Mouse (Mus musculus): ENCODE data around the gene Dnah8. TPM values are rescaled to one million over a fixed set of nuclear protein-coding genes. Genes with fewer than 3 reads are reported as not detected.

Gene Dnah8
- polyA plus RNA-seq, 1 experiment from 2014 or later: 1.5 TPM

DNA sequence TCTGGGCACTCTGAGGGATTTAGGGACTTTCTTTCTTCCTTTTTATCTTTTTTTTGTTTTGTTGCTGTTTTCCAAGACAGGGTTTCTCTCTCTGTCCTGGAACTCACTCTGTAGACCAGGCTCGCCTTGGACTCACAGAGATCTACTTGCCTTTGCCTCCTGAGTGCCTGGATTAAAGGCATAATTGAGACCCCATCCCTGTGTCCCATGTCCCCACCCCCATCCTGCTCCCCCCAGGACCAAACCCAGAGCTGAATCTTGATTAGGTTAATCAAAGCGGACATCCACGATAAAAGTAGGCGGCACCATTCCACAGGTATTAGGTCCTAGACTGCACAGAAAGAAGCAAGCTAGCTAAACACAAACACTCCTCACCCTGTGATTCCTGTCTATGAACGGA is 19.2 kb upstream of the Dnah8 start:
- H3K27me3 ChIP-seq (ENCODE audit: control insufficient read depth, insufficient read depth, low read length): no peaks in the 10 kb centered on the region
- no peak overlapping the region for H3K4me3 ChIP-seq (ENCODE audit: low read depth, low read length)
- no peak overlapping the region for H3K27ac ChIP-seq (replicated peaks; ENCODE audit: low read depth, low read length)
- H3K4me2 ChIP-seq (ENCODE audit: low read depth, low read length): no peak overlapping the region
- no peak overlapping the region for H3K9ac ChIP-seq (replicated peaks; ENCODE audit: low read length)
- H3K9me3 ChIP-seq (replicated peaks; ENCODE audit: control insufficient read depth, low read length): no peaks in the 10 kb centered on the region
- no peak for ATAC-seq (replicated peaks; ENCODE audit: insufficient number of reproducible peaks, low FRiP score, low TSS enrichment, low read depth)
- DNase-seq (ENCODE audit: low spot score): no peak
- WGBS: 74% methylated on average over 5 of the region's 5 CpGs
- H3K36me3 ChIP-seq (replicated peaks; ENCODE audit: control insufficient read depth, insufficient read depth, low read depth, low read length): no peaks in the 10 kb centered on the region; the same call in 1 of the 2 replicates
- no peaks in the 10 kb centered on the region; the same call in 1 of the 2 replicates for H3K4me1 ChIP-seq (ENCODE audit: control insufficient read depth, insufficient read depth, low read length)

DNA sequence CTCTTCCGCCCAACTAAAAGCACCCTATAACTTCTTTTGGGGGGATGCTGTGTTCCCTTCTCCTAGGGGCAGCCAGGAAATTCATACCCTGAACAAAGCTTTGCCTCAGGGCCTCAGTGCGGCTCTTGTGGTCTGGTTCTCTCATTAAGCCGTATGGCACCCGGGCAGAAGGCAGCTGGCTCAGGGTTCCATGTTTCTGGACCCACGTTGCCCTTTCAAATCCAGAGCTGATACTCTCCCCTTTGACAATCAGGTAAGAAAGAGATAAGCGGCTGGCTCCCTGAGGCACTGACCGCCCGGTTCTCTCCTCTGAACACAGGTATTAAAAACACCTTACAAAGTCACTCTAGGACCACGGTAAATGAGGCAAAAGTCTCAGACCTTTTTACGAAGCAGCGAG is 17.9 kb upstream of the Dnah8 start:
- H3K4me2 ChIP-seq (ENCODE audit: low read depth, low read length): no peak overlapping the region
- no peak overlapping the region for H3K4me3 ChIP-seq (ENCODE audit: low read depth, low read length)
- H3K27ac ChIP-seq (replicated peaks; ENCODE audit: low read depth, low read length): no peak overlapping the region
- no peak for ATAC-seq (replicated peaks; ENCODE audit: insufficient number of reproducible peaks, low FRiP score, low TSS enrichment, low read depth)
- WGBS: 90% methylated on average over 11 of the region's 11 CpGs
- no peaks in the 10 kb centered on the region; the same call in 1 of the 2 replicates for H3K36me3 ChIP-seq (replicated peaks; ENCODE audit: control insufficient read depth, insufficient read depth, low read depth, low read length)
- no peaks in the 10 kb centered on the region for H3K9me3 ChIP-seq (replicated peaks; ENCODE audit: control insufficient read depth, low read length)
- no peaks in the 10 kb centered on the region for H3K27me3 ChIP-seq (ENCODE audit: control insufficient read depth, insufficient read depth, low read length)
- H3K9ac ChIP-seq (replicated peaks; ENCODE audit: low read length): no peak overlapping the region
- no peak for DNase-seq (ENCODE audit: low spot score)
- H3K4me1 ChIP-seq (ENCODE audit: control insufficient read depth, insufficient read depth, low read length): no peaks in the 10 kb centered on the region; the same call in 1 of the 2 replicates

DNA sequence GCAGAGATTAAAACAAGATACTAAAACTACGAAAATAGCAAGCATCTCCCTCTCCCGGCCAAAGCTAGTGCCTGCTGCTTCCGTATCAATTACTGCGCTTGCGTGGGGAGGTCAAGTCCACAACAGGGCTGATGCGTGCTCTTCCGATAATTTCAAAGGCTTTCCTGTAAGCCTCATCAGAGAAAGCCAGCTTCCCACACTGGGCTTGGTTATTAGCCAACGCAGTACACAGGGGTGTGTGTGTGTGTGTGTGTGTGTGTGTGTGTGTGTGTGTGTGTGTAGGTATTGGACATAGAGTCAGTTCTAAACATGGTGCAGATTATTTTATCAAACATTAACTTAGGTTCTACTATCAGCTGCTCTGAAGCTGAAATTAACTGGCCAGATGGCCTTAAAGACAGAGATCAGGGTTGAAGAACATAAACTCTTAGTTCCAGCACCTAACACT is 17.5 kb upstream of the Dnah8 start:
- 89% methylated on average over 8 of the region's 8 CpGs for WGBS
- DNase-seq (ENCODE audit: low spot score) (no peak), ATAC-seq (replicated peaks; ENCODE audit: insufficient number of reproducible peaks, low FRiP score, low TSS enrichment, low read depth) (no peak)
- Histone ChIP-seq H3K36me3 (replicated peaks; ENCODE audit: control insufficient read depth, insufficient read depth, low read depth, low read length) (no peaks in the 10 kb centered on the region; the same call in 1 of the 2 replicates), H3K4me3 (ENCODE audit: low read depth, low read length) (no peak overlapping the region), H3K9me3 (replicated peaks; ENCODE audit: control insufficient read depth, low read length) (no peaks in the 10 kb centered on the region), H3K27ac (replicated peaks; ENCODE audit: low read depth, low read length) (no peak overlapping the region), H3K4me1 (ENCODE audit: control insufficient read depth, insufficient read depth, low read length) (no peaks in the 10 kb centered on the region; the same call in 1 of the 2 replicates), H3K9ac (replicated peaks; ENCODE audit: low read length) (no peak overlapping the region), H3K4me2 (ENCODE audit: low read depth, low read length) (no peak overlapping the region), H3K27me3 (ENCODE audit: control insufficient read depth, insufficient read depth, low read length) (no peaks in the 10 kb centered on the region)

- H3K4me2 ChIP-seq (ENCODE audit: low read depth, low read length): no peak overlapping the region
- no peak for DNase-seq (ENCODE audit: low spot score)
- H3K4me3 ChIP-seq (ENCODE audit: low read depth, low read length): no peak overlapping the region
- H3K9ac ChIP-seq (replicated peaks; ENCODE audit: low read length): no peak overlapping the region
- H3K9me3 ChIP-seq (replicated peaks; ENCODE audit: control insufficient read depth, low read length): no peaks in the 10 kb centered on the region
- H3K27me3 ChIP-seq (ENCODE audit: control insufficient read depth, insufficient read depth, low read length): no peaks in the 10 kb centered on the region
- no peak overlapping the region for H3K27ac ChIP-seq (replicated peaks; ENCODE audit: low read depth, low read length)
- H3K4me1 ChIP-seq (ENCODE audit: control insufficient read depth, insufficient read depth, low read length): no peaks in the 10 kb centered on the region; the same call in 1 of the 2 replicates
- 85% methylated on average over 7 of the region's 7 CpGs for whole genome bisulfite sequencing
- ATAC-seq (replicated peaks; ENCODE audit: insufficient number of reproducible peaks, low FRiP score, low TSS enrichment, low read depth): no peak
- no peaks in the 10 kb centered on the region for H3K36me3 ChIP-seq (replicated peaks; ENCODE audit: control insufficient read depth, insufficient read depth, low read depth, low read length)
Measured at GRCm38 (mm10) chr17:30607330-30607729, 16.8 kb upstream of the Dnah8 start.

DNA sequence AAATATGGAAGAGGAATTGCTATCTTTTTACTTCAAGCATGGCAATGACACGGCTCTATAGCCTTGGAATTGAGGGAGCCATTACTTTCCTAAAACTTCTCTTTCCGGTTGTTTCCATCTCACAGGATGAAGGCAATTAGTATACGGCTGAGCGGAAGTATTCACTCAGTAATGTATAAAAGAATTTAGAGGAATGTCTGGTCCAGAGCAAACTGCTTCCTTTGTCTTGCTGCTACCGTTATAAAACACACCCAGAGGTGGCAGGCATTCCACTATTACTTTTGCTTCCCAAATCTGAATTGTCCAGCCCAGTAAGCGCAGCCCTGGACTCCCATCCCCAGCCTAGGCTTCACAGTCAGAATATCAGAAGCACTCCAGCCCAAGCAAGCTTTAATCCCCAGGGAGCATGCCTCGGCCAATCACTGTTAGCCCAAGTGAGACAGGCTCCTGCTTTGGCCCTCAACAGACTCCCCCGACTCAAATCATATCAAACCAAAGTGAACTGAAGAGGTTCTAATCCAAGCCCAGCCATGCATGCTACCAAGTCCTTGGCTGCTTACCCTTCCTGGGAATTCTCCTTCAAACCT is 16.2 kb upstream of the Dnah8 start:
- no peak for DNase-seq (ENCODE audit: low spot score)

GRCm38 (mm10) chr17:30609305-30609979 is 14.7 kb upstream of the Dnah8 start:
- H3K4me3 ChIP-seq (ENCODE audit: low read depth, low read length): no peak overlapping the region
- DNase-seq (ENCODE audit: low spot score) (no peak), ATAC-seq (replicated peaks; ENCODE audit: insufficient number of reproducible peaks, low FRiP score, low TSS enrichment, low read depth) (no peak)
- 93% methylated on average over 16 of the region's 16 CpGs for WGBS
- H3K27ac ChIP-seq (replicated peaks; ENCODE audit: low read depth, low read length): no peak overlapping the region
- no peak overlapping the region for H3K4me2 ChIP-seq (ENCODE audit: low read depth, low read length)
- no peaks in the 10 kb centered on the region for H3K9me3 ChIP-seq (replicated peaks; ENCODE audit: control insufficient read depth, low read length)
- H3K27me3 ChIP-seq (ENCODE audit: control insufficient read depth, insufficient read depth, low read length): no peaks in the 10 kb centered on the region
- H3K36me3 ChIP-seq (replicated peaks; ENCODE audit: control insufficient read depth, insufficient read depth, low read depth, low read length): no peaks in the 10 kb centered on the region
- H3K9ac ChIP-seq (replicated peaks; ENCODE audit: low read length): no peak overlapping the region
- no peaks in the 10 kb centered on the region; the same call in 1 of the 2 replicates for H3K4me1 ChIP-seq (ENCODE audit: control insufficient read depth, insufficient read depth, low read length)

More for the DNA sequence above, 16.2 kb upstream of the Dnah8 start:
- Histone ChIP-seq H3K4me1 (ENCODE audit: control insufficient read depth, insufficient read depth, low read length) (no peaks in the 10 kb centered on the region; the same call in 1 of the 2 replicates), H3K9ac (replicated peaks; ENCODE audit: low read length) (no peak overlapping the region), H3K27me3 (ENCODE audit: control insufficient read depth, insufficient read depth, low read length) (no peaks in the 10 kb centered on the region), H3K27ac (replicated peaks; ENCODE audit: low read depth, low read length) (no peak overlapping the region), H3K36me3 (replicated peaks; ENCODE audit: control insufficient read depth, insufficient read depth, low read depth, low read length) (no peaks in the 10 kb centered on the region), H3K4me3 (ENCODE audit: low read depth, low read length) (no peak overlapping the region), H3K9me3 (replicated peaks; ENCODE audit: control insufficient read depth, low read length) (no peaks in the 10 kb centered on the region), H3K4me2 (ENCODE audit: low read depth, low read length) (no peak overlapping the region)
- no peak for ATAC-seq (replicated peaks; ENCODE audit: insufficient number of reproducible peaks, low FRiP score, low TSS enrichment, low read depth)
- 61% methylated on average over 8 of the region's 8 CpGs for WGBS

- 98% methylated on average over 5 of the region's 5 CpGs for WGBS
- no peaks in the 10 kb centered on the region for H3K36me3 ChIP-seq (replicated peaks; ENCODE audit: control insufficient read depth, insufficient read depth, low read depth, low read length)
- no peak overlapping the region for H3K4me2 ChIP-seq (ENCODE audit: low read depth, low read length)
- no peak overlapping the region for H3K9ac ChIP-seq (replicated peaks; ENCODE audit: low read length)
- no peaks in the 10 kb centered on the region; the same call in 1 of the 2 replicates for H3K4me1 ChIP-seq (ENCODE audit: control insufficient read depth, insufficient read depth, low read length)
- no peak overlapping the region for H3K4me3 ChIP-seq (ENCODE audit: low read depth, low read length)
- H3K9me3 ChIP-seq (replicated peaks; ENCODE audit: control insufficient read depth, low read length): no peaks in the 10 kb centered on the region
- DNase-seq (ENCODE audit: low spot score) (no peak), ATAC-seq (replicated peaks; ENCODE audit: insufficient number of reproducible peaks, low FRiP score, low TSS enrichment, low read depth) (no peak)
- H3K27me3 ChIP-seq (ENCODE audit: control insufficient read depth, insufficient read depth, low read length): no peaks in the 10 kb centered on the region
- no peak overlapping the region for H3K27ac ChIP-seq (replicated peaks; ENCODE audit: low read depth, low read length)
Measured at GRCm38 (mm10) chr17:30609980-30610307, 14.2 kb upstream of the Dnah8 start.

- no peak for DNase-seq (ENCODE audit: low spot score)
- Histone ChIP-seq H3K9ac (replicated peaks; ENCODE audit: low read length) (no peak overlapping the region), H3K4me1 (ENCODE audit: control insufficient read depth, insufficient read depth, low read length) (no peaks in the 10 kb centered on the region; the same call in 1 of the 2 replicates), H3K4me3 (ENCODE audit: low read depth, low read length) (no peak overlapping the region), H3K4me2 (ENCODE audit: low read depth, low read length) (no peak overlapping the region), H3K27me3 (ENCODE audit: control insufficient read depth, insufficient read depth, low read length) (no peaks in the 10 kb centered on the region), H3K36me3 (replicated peaks; ENCODE audit: control insufficient read depth, insufficient read depth, low read depth, low read length) (no peaks in the 10 kb centered on the region), H3K27ac (replicated peaks; ENCODE audit: low read depth, low read length) (no peak overlapping the region), H3K9me3 (replicated peaks; ENCODE audit: control insufficient read depth, low read length) (no peaks in the 10 kb centered on the region)
- WGBS: 74% methylated on average over 1 of the region's 1 CpGs
- ATAC-seq (replicated peaks; ENCODE audit: insufficient number of reproducible peaks, low FRiP score, low TSS enrichment, low read depth): no peak
Measured at GRCm38 (mm10) chr17:30610739-30611138, 13.4 kb upstream of the Dnah8 start.
